Mouse (Mus musculus): ENCODE measurements around the gene Neurod1.
A peak's percentile ranks its signal among the peaks of the same experiment; 100 is the strongest.

The Neurod1 gene

DNA sequence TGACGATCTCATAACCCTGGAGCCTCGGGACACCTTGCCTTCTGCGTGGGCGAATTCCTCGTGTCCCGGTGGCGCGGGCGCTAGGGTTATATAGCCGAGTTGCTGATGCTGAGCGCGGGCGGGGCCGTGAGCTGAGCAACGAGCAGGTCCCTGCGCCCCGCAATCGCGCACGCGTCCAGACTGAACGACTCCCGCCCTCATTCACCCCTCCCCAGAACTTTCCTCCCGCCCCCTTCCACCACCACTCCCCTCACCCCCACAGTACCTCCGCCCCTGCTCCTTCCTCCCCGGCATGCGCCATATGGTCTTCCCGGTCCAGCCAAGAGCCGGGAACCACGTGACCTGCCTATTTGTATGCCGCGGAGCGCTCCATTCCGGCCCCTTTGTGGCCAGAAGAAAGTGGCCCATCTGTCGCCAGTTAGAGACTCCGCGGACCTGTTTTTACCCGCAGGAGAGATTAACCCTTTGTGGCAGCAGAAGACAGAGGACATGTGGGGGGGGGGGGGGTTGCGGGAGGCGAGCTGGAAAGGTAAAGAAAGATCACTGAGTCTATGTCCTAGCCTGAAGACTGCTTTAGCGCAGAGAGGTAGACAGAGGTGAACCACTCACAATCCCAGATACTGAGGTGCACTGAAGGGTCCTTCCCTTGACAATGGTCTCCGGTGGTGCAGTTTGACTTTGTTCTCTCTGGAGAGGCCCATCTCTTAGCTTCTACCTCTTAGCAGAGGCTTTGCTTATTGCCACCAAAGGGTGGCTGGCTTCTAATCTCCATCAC lies at the start of gene Neurod1, which contains the start of gene Cerkl:
Neurod1 (minus strand) TSS at position 177 of the 775 bp plus-strand sequence.
Cerkl (minus strand) TSS at position 211 of the 775 bp plus-strand sequence.
- DNase-seq (ENCODE audit: low spot score) = no peak

DNA sequence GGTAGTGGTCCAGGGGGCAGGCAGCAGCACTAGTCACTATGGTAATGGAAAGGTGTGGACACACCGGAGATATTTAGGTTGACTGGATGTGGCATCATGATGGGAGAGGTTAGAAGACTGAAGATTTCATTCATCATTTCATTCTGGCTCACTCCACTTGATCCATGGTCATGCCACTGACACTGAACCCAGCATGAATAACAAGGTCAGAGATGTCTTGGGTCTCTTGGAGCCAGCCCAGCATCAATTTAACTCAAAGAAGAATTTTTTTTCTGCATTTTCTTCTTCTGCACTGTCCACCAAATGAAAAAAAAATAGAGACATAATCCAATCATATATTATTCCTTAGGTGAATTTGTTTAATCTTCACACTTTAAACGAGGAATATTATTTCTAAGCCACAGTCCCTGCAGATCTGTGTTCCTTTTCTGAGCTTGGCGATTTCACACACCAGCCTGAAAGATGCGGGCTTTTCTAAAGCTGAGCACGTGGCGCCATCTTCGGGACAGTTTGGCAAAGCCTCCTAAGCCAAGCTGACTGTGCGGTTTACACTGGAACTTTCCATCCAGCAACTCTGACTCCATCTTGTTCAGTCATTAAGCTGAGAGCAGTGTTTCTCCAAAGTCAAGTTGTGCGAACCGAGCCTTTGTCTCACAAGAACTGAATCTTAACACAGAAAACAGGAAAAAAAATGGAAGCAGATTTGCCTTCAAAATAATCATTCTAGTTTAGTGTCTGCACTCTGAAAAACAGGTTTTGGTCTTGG lies 42.6 kb upstream of the Neurod1 start:
- peak; percentile 46 for DNase-seq (ENCODE audit: low spot score)

DNA sequence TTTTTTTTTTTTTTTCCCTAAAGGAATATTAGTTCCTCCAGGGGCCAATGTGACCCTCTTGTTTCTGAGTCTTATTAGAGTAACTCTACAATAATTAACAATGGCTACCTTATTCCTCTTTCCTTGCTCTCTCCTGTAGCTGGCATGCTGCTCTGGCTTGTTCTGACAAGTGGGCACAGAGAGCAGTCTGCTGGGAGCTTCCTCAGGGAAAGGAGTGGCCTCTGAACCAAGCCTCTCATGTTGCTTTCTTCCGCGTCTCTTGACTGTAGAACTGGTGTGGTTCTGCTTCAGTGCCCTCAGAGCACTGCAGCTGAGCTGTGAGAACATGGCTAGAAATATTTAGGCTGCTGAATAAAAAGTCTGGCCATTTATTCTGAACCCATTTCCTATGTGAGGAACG lies 28.6 kb upstream of the Neurod1 start:
- no peak for DNase-seq (ENCODE audit: low spot score)

DNA sequence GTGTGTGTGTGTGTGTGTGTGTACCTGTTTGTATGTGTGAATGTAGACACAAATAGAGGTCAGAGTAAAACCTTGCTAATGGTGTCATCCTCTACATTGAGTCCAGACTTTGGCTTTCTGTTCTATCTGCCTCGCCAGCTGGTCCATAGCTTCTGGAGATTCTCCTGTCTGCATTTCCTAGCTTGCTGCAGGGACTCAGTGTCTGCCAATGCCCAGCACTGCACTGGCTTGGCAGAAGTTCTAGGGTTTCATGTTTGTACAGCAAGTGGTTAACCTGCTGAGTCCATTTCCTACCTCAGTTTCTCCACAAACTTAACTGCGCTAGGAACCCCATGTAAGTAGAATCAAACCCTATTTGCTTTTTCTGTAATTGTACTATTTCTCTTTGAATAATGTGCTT lies 26.0 kb upstream of the Neurod1 start:
- DNase-seq (ENCODE audit: low spot score) = no peak

DNA sequence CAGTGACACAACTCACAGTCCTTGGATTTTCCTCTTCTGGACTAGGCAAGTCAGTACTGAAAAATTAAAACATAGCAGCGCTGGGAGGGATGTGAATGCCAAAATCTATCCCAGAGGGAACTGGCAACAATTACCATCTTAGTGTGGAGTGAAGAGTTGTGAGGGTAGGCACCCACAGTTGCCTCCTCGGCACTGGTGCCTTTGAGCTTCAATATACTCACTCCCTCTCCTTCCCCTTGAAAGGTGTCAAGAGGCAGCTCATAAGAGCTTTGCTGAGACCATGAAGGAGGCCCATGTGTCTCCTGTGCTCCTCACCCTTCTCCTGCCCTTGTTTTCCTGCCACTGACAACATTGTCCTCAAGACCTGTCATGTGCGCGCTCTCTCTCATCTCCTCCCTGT lies 5.9 kb upstream of the Neurod1 start:
- no peak for DNase-seq (ENCODE audit: low spot score)

DNA sequence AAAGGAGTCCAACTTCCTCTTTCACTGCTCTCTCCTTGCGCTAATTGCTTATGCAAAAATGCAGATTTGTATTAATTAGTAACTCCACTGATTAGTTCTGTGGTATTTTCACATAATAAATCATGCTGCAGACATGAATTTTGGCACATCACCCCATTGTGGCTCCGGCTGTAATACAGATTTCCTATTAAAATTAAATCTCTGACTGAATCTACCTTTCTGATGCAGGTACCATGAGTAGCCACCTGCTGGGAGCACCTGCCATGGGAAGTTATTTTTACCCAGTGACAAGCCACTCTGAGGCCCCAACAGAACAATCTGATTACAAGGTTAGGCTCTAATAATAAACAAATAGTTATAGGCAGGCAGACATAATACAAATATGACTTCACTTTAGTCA lies 5.3 kb upstream of the Neurod1 start:
- DNase-seq (ENCODE audit: low spot score) = no peak

DNA sequence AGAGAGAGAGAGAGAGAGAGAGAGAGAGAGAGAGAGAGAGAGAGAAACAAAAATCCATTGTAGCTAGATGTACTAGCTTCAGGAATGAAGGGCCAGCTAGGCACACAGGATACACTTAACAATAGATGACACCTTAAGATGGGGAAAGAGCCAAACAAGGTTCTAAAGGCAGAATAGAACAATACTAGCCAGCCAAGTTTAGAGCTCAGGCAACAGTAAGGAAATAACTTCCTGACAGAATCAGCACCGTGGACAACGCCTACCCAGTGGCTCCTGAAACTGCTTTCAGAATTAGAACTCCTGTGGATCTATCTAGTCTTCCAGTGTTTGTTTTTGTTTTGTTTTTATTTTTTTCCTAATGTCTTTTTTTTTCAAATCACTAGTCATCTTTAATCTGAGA lies 4.0 kb upstream of the Neurod1 start:
- DNase-seq (ENCODE audit: low spot score) = no peak

DNA sequence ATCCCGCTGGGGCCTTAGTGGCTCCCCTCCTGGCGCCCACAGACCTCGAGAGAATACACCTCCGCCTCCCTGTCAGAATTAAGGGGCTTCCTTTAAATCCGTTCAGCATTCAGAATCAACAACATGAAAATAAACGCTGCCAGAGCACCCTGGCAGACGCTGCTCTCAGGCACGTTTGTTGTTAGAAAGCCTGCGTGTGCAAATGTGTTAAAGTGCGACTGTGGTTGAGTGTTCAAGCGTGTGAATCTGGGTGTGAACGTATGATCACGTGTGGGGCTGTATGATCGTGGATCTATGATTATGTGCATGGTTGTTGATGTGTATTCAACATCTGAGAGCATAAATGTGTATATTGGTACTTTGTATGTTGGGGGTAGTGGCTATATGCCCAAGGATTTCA lies 3.6 kb upstream of the Neurod1 start:
- no peak for DNase-seq (ENCODE audit: low spot score)

DNA sequence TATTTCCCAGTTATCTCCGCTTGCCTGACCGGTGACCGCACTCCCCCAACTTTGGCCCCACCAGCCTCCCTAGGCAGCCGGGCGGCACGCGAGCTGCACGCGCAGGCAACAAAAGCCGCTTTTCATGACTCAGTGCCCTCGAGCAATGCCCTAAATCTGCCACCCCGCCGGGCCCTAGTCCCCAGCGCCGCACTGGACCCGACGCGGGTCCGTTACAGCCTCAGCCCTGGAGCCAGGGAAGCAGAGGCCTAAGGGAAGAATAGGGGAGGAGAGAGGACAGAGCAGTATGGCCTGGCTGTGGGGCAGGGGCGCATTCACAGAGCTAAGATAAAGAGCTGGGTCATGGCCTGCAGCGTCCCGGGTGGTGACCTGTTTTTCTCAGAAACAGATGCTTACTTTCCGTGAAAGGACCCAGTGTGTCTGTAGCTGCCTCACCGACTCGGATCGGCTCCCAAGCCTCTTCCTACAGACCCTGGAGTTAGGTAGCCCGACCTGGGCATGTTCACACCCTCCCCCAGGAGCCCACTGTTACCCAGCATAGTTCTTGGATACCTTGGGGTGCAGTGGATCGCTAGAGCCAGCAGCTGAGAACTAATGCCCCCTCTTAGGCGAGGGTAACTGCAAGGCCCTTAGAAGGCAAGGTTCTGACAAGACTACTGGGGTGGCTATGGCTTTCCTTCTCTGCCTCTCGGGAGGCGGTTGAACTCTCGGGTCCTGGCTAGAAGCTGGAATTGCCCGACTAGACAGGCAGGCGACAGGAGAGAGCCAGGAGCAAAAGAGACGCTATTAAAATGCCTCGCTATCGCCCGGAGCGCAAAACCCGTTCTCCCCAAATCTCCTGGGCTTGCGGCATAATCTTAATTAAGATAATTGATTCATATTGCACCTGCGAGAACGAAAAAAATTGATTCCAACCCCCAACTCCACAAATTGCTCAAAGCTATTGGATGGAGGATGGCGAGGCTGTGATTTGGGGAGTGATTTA lies 2.8 kb upstream of the Neurod1 start:
- no peak for DNase-seq (ENCODE audit: low spot score)

DNA sequence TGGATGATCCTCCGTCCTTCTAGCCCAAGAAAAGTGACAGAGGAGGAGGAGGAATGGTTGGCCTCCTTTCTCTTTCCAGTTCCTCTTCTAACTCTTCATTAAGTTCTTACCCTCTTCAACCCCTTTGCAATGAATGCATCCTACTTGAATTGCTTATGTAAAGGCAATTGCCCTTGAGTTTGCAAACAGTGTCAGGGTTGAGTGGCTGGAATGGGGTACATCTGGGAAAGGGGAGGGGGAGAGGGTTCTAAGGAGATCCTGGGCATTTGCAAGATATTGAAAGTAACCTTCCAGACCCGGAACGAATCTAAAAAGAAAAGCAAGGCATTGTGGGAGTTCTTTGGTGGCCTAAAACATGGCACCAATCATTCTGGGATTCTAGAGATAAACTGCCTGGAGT lies 1.4 kb upstream of the Neurod1 start:
- DNase-seq (ENCODE audit: low spot score) = no peak

DNA sequence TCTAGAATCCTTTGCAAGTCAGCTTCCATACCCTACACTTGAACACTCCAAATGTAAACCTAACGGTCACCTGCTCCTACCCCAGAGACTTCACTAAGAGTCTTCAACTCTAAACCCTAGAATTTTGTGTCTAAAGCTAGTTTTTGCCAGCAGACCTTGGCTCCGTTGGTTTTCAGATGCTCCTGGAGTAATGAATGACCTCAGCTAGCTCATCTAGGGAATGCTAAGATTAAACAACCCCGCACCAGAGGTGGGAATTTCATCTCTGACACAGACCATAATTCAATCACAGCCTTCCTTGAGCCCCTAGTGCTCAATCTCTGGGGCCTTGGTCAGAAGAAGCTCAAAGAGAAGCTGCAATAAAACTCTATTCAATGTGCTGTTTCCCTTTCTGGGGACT lies 883 bp upstream of the Neurod1 start:
- DNase-seq (ENCODE audit: low spot score) = no peak

DNA sequence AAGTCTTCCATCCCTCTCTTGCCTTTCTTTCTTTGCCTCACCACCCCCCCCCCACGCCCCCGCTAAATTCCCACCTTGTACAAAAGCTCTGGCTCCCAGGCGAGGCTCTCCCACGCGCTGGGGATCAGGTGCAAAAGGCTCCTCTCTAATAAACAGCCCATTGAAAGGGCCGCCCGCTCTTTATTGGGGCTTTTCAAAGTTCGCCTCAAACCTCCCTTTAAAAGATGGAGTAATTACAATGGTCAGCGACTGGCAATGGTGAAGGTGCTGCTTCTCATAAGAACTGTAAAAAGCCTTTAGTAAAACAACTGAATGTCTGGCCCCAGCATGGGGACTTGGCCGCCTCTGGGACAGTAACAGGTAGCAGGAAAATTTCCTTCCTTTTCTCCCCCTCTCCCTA lies 905 bp downstream of the Neurod1 start:
- DNase-seq (ENCODE audit: low spot score) = no peak

DNA sequence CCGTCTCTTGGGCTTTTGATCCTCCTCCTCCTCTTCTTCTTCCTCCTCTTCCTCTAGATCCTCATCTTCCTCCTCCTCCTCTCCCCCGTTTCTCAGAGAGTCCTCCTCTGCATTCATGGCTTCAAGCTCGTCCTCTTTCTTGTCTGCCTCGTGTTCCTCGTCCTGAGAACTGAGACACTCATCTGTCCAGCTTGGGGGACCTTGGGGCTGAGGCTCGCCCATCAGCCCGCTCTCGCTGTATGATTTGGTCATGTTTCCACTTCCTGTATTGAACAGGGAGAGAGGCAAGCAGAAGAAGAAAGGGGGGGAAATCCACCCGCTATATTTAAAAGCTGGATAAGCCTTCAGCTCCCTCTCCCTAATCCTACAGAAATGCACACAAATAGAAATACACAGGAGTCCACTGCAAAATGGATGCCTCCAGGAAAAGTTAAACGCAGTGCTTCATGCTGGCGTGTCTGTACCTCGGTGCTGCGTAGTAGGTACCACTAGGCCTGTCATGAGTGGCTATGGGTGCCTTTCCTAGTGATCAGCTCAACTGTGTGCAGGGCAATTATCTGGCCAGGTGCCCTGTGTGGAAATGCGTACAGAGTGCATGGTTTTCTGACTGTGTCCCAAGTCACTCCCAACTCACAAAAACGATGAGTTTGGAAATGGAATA lies 1.6 kb downstream of the Neurod1 start:
- DNase-seq (ENCODE audit: low spot score) = no peak

DNA sequence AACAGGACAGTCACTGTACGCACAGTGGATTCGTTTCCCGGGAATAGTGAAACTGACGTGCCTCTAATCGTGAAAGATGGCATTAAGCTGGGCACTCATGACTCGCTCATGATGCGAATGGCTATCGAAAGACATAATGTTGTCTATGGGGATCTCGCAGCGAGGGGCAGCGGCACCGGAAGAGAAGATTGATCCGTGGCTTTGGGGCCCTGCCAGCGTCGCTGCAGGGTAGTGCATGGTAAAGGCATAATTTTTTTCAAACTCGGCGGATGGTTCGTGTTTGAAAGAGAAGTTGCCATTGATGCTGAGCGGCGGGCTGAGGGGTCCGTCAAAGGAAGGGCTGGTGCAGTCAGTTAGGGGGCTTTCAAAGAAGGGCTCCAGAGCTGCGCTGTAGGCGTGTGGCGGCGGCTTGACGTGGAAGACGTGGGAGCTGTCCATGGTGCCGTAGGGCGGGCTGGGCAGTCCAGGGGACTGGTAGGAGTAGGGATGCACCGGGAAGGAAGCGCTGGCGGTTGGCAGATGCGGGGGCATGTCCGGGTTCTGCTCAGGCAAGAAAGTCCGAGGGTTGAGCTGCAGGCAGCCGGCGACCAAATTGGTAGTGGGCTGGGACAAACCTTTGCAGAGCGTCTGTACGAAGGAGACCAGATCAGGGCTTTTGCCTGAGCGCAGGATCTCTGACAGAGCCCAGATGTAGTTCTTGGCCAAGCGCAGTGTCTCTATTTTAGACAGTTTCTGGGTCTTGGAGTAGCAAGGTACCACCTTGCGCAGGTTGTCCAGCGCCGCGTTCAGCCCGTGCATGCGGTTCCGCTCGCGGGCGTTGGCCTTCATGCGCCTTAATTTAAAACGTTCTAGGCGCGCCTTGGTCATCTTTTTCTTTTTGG lies 2.4 kb downstream of the Neurod1 start:
- DNase-seq (ENCODE audit: low spot score) = peak; percentile 82

DNA sequence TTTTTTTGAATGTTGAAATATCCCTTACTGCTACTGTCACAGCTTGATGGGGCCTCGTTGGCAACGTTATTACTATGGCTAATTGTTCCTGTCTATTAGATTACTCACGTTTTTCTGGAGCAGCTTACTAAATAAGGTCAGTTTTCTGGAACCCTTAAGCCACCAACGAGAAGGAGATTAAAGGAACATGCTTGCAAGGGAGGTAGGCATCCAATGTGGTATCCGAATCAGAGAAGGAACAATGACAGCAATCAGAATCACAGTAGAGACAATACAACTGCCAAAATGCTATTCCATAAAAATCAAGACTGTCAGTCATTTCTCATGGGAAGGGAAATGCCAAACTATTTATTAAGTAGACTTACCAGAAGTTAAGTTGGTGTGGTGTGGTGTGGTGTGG lies 5.1 kb downstream of the Neurod1 start:
- DNase-seq (ENCODE audit: low spot score) = no peak

DNA sequence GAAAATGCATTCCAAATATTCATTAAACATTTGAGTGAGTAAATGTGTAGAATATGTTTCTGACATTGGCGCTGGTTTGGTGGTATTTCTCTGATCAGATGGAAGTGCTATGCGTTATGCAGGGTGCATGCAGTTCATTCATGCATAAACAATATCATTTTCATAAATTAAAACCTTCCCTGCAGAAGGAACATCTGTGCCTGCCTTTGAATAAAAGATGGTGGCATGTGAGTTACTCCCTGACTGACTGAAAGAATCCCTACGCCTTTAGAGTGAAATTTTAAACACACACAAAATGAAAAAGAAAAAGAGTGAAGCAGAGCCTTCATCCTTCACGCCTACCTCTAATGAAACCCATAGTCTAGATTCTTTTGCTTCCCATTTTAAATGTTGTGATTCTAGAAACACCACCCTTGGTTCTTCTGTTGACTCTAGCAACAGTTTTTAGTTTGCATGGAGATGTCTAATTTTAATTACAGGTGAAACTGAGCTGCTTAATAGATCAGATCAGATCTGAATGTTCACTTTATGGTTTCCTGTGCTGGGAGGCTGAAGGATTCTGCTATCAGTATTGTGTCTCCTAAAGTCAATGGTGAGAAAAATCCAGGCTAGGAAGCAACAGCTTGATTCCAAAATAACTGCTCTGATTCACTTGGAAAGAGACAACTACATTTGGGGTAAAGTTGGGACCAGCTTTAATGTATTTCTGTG lies 5.7 kb downstream of the Neurod1 start:
- no peak for DNase-seq (ENCODE audit: low spot score)

DNA sequence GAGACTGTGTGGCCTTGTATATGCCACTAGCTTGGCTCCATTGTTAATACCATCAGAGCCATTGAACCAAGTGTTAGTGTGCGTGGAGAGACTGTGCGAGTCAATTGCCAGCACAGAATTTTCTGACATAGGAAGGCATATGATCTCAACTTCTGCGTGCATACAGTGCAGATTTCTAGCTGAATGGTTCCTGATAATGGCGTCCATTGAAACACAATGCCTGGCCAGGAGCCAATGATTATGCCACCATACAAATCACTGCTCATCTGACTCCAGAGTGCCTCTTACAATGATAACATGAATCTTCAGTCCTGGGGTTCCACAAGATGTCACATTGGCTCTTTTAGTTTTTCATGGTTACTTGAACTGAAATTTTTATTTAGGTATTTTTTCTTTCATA lies 7.2 kb downstream of the Neurod1 start:
- no peak for DNase-seq (ENCODE audit: low spot score)

DNA sequence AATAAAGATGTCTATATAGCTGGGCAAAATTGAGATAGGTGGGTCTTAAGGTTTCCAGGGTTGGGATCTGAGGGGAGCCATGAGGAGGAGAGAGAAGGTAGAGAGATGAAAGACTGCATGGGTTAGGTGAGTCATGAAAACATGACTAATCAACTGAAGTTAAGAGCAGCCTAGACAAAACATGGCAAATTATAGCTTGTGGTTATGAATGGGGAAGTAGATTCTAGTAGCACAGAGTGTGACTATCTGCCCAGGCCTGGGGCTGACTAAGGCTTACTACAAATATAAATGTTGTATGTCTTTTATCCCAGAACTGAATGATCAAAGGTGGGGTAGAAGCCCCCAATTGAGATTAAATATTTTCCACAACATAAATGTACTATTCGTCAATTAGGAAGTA lies 9.4 kb downstream of the Neurod1 start:
- DNase-seq (ENCODE audit: low spot score) = no peak

DNA sequence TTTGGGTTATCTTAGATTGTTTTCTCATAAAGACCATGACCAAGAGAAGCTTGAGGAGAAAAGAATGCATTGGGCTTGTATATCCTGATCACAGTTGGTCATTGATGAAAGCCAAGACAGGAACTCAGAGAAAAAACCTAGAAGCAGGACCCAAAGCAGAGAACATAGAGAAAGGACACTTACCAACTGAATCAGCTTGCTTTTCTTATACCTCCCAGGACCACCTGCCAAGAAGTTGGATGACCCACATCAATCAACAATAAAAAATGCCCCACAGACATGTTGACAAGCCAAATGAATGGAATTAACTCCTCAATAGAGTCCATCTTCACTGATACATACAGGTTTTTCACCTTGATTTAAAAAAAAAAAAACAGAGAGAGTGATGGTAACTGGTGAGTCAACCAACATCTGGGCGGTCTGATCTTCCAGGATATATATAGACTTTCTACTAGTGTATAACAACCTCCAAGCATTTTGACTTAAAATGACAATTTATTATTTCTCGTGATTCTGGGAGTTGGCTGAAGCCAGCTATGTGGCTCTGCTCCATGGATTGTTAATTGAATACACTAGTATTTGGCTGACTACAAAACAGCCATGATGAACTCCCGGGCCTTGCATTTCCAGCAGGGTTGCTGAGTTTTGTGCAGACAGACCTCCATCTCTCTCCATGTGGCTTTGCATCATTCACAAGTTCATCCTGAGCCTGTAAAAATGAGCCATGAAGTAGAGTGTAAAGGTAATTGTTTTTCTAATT lies 12.5 kb downstream of the Neurod1 start:
- DNase-seq (ENCODE audit: low spot score) = no peak

Measured in ovary, postnatal 36 days (tissue).